Mouse (Mus musculus) midbrain, embryonic 10.5 days (tissue): ENCODE data around the gene Abcc2. TPM values are rescaled to one million over a fixed set of nuclear protein-coding genes. Genes with fewer than 3 reads are reported as not detected.

Source experiments
- DNase-seq: peaks from one replicate; pipeline ENCODE4 v3.0.0-alpha.2; 2017; ENCODE audit warnings: low spot score
- H3K27ac ChIP-seq: fragments of 300-500 bp; sonication (generic); replicated peaks from 2 replicates; pipeline ENCODE4 v1.5.1; 2016; ENCODE audit warnings: mild to moderate bottlenecking
- H3K27me3 ChIP-seq: fragments of 300-500 bp; sonication (generic); 2 replicates; pipeline ENCODE4 v1.6.1; 2016; ENCODE audit warnings: low read depth, mild to moderate bottlenecking; ENCODE audit not compliant: poor library complexity, severe bottlenecking
- H3K36me3 ChIP-seq: fragments of 300-500 bp; sonication (generic); 2 replicates; pipeline ENCODE4 v1.6.1; 2016; ENCODE audit warnings: mild to moderate bottlenecking, moderate library complexity
- H3K4me1 ChIP-seq: fragments of 300-500 bp; sonication (generic); 2 replicates; pipeline ENCODE4 v1.6.1; 2016
- H3K4me3 ChIP-seq: fragments of 300-500 bp; sonication (generic); 2 replicates; pipeline ENCODE4 v1.5.1; 2016; ENCODE audit warnings: mild to moderate bottlenecking, moderate library complexity
- H3K9me3 ChIP-seq: fragments of 300-500 bp; sonication (generic); replicated peaks from 2 replicates; pipeline ENCODE4 v1.6.1; 2016; ENCODE audit warnings: mild to moderate bottlenecking
- WGBS: fragments of 180-500 bp; shearing (Covaris S2); methylation state at CpG from one replicate; pipeline ENCODE4 v1.1.7; 2016; 5-methylcytosine and 5-hydroxymethylcytosine counted together
- polyA plus RNA-seq: library from polyadenylated mRNA; unstranded; fragments of >200 nt; fragmentation: Nextera tagmentation; extraction: Ambion mirVana; gene quantifications from 2 replicates; pipeline ENCODE4 v1.2.1, GENCODE M21; 2016

Gene Abcc2
- polyA plus RNA-seq, 1 experiment from 2014 or later: 0.01 TPM

GRCm38 (mm10) chr19:43766451-43766850 lies 15.5 kb upstream of the Abcc2 start:
- no peak overlapping the region for H3K27ac ChIP-seq
- H3K4me1 ChIP-seq: no peaks in the 10 kb centered on the region
- no peaks in the 10 kb centered on the region for H3K9me3 ChIP-seq
- 89% methylated on average over 5 of the region's 5 CpGs for WGBS
- no peaks in the 10 kb centered on the region for H3K36me3 ChIP-seq
- no peak overlapping the region for H3K4me3 ChIP-seq
- H3K27me3 ChIP-seq: no peaks in the 10 kb centered on the region
- DNase-seq: no peak

- Histone ChIP-seq H3K27ac (no peak overlapping the region), H3K4me1 (peaks cover 4% of the 10 kb centered on the region; the same call in 1 of the 2 replicates), H3K36me3 (no peaks in the 10 kb centered on the region), H3K27me3 (no peaks in the 10 kb centered on the region), H3K4me3 (no peak overlapping the region), H3K9me3 (no peaks in the 10 kb centered on the region)
- no peak for DNase-seq
- WGBS: 86% methylated on average over 9 of the region's 9 CpGs
These were observed 14.3 kb upstream of the Abcc2 start for GRCm38 (mm10) chr19:43767549-43768322.

- Histone ChIP-seq H3K36me3 (no peaks in the 10 kb centered on the region), H3K9me3 (no peaks in the 10 kb centered on the region), H3K27ac (no peak overlapping the region), H3K4me1 (peaks cover 4% of the 10 kb centered on the region; the same call in 1 of the 2 replicates), H3K4me3 (no peak overlapping the region), H3K27me3 (no peaks in the 10 kb centered on the region)
- 89% methylated on average over 5 of the region's 5 CpGs for WGBS
- DNase-seq: no peak
These were observed 12.5 kb upstream of the Abcc2 start for GRCm38 (mm10) chr19:43769366-43769960.

GRCm38 (mm10) chr19:43770584-43770983 lies 11.4 kb upstream of the Abcc2 start:
- WGBS: 86% methylated on average over 4 of the region's 4 CpGs
- H3K4me1 ChIP-seq: peaks cover 4% of the 10 kb centered on the region; the same call in 1 of the 2 replicates
- H3K4me3 ChIP-seq: no peak overlapping the region
- H3K27me3 ChIP-seq: no peaks in the 10 kb centered on the region
- no peaks in the 10 kb centered on the region for H3K36me3 ChIP-seq
- H3K9me3 ChIP-seq: no peaks in the 10 kb centered on the region
- no peak for DNase-seq
- no peak overlapping the region for H3K27ac ChIP-seq

- no peaks in the 10 kb centered on the region for H3K36me3 ChIP-seq
- peaks cover 4% of the 10 kb centered on the region; the same call in 1 of the 2 replicates for H3K4me1 ChIP-seq
- no peak overlapping the region for H3K27ac ChIP-seq
- no peak for DNase-seq
- no peaks in the 10 kb centered on the region for H3K9me3 ChIP-seq
- H3K27me3 ChIP-seq: no peaks in the 10 kb centered on the region
- H3K4me3 ChIP-seq: no peak overlapping the region
- WGBS: 92% methylated on average over 5 of the region's 5 CpGs
These were observed 10.5 kb upstream of the Abcc2 start for GRCm38 (mm10) chr19:43771499-43771969.

- Histone ChIP-seq H3K36me3 (no peaks in the 10 kb centered on the region), H3K9me3 (no peaks in the 10 kb centered on the region), H3K4me1 (peaks cover 4% of the 10 kb centered on the region; the same call in 1 of the 2 replicates), H3K27ac (no peak overlapping the region), H3K4me3 (no peak overlapping the region), H3K27me3 (no peaks in the 10 kb centered on the region)
- 47% methylated on average over 6 of the region's 6 CpGs for WGBS
- DNase-seq: no peak
These were observed 9.7 kb upstream of the Abcc2 start for GRCm38 (mm10) chr19:43772311-43772710.

- Histone ChIP-seq H3K27me3 (no peaks in the 10 kb centered on the region), H3K4me3 (no peak overlapping the region), H3K27ac (no peak overlapping the region), H3K4me1 (peaks cover 4% of the 10 kb centered on the region; the same call in 1 of the 2 replicates), H3K36me3 (no peaks in the 10 kb centered on the region), H3K9me3 (no peaks in the 10 kb centered on the region)
- 83% methylated on average over 10 of the region's 10 CpGs for WGBS
- DNase-seq: no peak
These were observed 6.6 kb upstream of the Abcc2 start for GRCm38 (mm10) chr19:43775433-43775832.

- DNase-seq: no peak
- Histone ChIP-seq H3K27ac (no peak overlapping the region), H3K9me3 (no peaks in the 10 kb centered on the region), H3K36me3 (no peaks in the 10 kb centered on the region), H3K4me3 (no peak overlapping the region), H3K4me1 (peaks cover 4% of the 10 kb centered on the region; the same call in 1 of the 2 replicates), H3K27me3 (no peaks in the 10 kb centered on the region)
- 88% methylated on average over 4 of the region's 4 CpGs for WGBS
These were observed 5.4 kb upstream of the Abcc2 start for GRCm38 (mm10) chr19:43776561-43776960.

- H3K36me3 ChIP-seq: no peaks in the 10 kb centered on the region
- no peaks in the 10 kb centered on the region for H3K9me3 ChIP-seq
- H3K27me3 ChIP-seq: no peaks in the 10 kb centered on the region
- peaks cover 2% of the 10 kb centered on the region; the same call in 1 of the 2 replicates for H3K4me1 ChIP-seq
- DNase-seq: no peak
- H3K4me3 ChIP-seq: no peak overlapping the region
- no peak overlapping the region for H3K27ac ChIP-seq
- 81% methylated on average over 2 of the region's 2 CpGs for WGBS
These were observed 4.7 kb upstream of the Abcc2 start for GRCm38 (mm10) chr19:43777308-43777707.

GRCm38 (mm10) chr19:43780391-43780790 lies 1.6 kb upstream of the Abcc2 start:
- Histone ChIP-seq H3K4me1 (no peaks in the 10 kb centered on the region), H3K36me3 (no peaks in the 10 kb centered on the region), H3K27me3 (no peaks in the 10 kb centered on the region), H3K9me3 (no peaks in the 10 kb centered on the region), H3K27ac (no peak overlapping the region), H3K4me3 (no peak overlapping the region)
- WGBS: 90% methylated on average over 5 of the region's 5 CpGs
- no peak for DNase-seq

GRCm38 (mm10) chr19:43784761-43785160 lies 2.8 kb downstream of the Abcc2 start:
- WGBS: 85% methylated on average over 8 of the region's 8 CpGs

GRCm38 (mm10) chr19:43786249-43787026 lies 4.4 kb downstream of the Abcc2 start:
- H3K36me3 ChIP-seq: no peaks in the 10 kb centered on the region
- H3K27ac ChIP-seq: no peak overlapping the region
- H3K4me1 ChIP-seq: no peaks in the 10 kb centered on the region
- H3K9me3 ChIP-seq: no peaks in the 10 kb centered on the region
- 82% methylated on average over 13 of the region's 13 CpGs for WGBS
- no peak for DNase-seq
- H3K27me3 ChIP-seq: no peaks in the 10 kb centered on the region
- H3K4me3 ChIP-seq: no peak overlapping the region

More at GRCm38 (mm10) chr19:43784761-43785160, 2.8 kb downstream of the Abcc2 start:
- Histone ChIP-seq H3K27me3 (no peaks in the 10 kb centered on the region), H3K27ac (no peak overlapping the region), H3K36me3 (no peaks in the 10 kb centered on the region), H3K4me1 (no peaks in the 10 kb centered on the region), H3K9me3 (no peaks in the 10 kb centered on the region), H3K4me3 (no peak overlapping the region)
- no peak for DNase-seq
